Mouse (Mus musculus) frontal cortex, adult 2 months (tissue): ENCODE measurements around the gene Rps27l. TPM values are rescaled to one million over a fixed set of nuclear protein-coding genes. Genes with fewer than 3 reads are reported as not detected.
"Not testable (repeated sequence)": the region's sequence is repeated elsewhere in the genome, so short reads cannot be mapped to it uniquely, and the experiment has no call there.

Experiments
- DNase-seq, 2 experiments: peaks; one replicate each; pipeline ENCODE4 v3.0.0; 2022; ENCODE audit warnings: low spot score in 1 of 2; ENCODE audit errors: extremely low spot score in 1 of 2
- polyA plus RNA-seq: library from polyadenylated mRNA; depleted of rRNA; stranded (reverse); fragments of >200 nt; gene quantifications from 2 replicates; pipeline ENCODE4 v1.2.3, GENCODE M21; 2012; rRNA removed

Rps27l gene
- 54.6 and 58.6 TPM in 2 replicates for polyA plus RNA-seq

DNA sequence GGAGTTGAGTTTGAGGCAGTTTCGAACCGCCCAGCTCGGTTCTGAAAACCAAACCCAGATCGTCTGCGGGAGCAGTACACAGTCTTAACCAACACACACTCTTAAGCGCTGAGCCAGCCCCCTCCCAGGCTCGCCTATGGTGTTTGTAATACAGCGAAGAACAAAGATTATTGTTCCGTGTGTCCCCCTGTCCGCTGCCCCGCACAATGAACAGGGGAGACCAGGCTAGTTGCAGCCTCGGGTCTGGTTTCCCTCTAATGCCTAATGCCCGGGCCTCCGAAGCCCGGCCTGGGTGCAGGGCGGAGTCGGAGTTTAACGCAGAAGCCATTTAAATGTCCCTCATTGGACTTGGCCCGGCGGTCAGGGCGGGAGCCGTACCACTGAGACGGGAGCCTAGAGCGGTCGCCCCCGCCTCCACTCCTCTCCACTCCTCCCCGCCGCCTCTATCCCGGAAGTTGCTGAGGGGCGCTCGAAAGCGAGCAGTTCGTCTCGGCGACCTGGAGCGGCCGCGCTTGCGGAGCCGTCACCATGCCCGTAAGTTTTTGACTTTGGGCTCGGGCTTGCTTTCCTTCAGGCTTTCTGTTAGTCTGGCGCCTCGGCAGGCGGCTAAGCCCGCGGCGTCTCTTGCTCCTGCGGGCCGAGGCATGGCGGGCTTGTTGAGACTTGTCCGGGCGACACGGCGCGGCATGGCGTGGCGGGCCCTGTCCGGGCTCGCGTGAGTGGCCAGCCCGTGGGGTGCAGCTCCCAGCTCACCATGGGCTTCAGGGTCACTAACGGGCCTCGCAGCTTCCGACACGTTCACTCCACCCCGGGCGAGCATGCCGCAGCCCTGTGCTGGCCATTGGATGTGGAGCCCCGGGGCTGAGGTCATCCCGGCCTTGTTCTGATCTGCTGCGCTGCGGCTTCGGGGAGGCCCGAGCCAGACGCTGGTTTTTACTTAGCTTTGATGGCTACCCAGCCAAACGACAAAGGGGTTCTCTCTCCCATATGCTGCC lies at the start of gene Rps27l:
Rps27l (plus strand) TSS at position 440 of the 995 bp plus-strand sequence.
- DNase-seq, result peak; percentile 82 to 92

DNA sequence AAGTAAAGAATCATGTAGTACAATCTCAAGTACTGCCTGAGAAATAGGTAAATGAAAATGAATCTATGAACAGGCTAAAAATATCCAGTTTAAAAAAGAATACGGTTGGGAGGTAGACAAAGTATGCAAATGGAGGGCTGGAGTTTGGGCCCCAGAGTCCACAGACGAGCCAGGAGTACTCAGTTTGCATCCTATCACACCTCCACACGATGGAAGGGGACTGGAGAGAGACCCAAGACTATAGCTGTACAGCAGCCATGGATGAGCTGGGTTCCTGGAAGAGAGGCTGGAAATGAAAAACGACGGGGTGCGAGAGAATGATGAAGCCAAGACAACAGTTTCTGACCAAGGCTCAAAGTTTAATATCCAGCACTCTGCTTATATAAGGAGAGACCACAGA lies 48.9 kb upstream of the Rps27l start:
- no peak for DNase-seq

- DNase-seq, result no peak
These were observed 48.0 kb upstream of the Rps27l start for GRCm38 (mm10) chr9:66897851-66898250.

DNA sequence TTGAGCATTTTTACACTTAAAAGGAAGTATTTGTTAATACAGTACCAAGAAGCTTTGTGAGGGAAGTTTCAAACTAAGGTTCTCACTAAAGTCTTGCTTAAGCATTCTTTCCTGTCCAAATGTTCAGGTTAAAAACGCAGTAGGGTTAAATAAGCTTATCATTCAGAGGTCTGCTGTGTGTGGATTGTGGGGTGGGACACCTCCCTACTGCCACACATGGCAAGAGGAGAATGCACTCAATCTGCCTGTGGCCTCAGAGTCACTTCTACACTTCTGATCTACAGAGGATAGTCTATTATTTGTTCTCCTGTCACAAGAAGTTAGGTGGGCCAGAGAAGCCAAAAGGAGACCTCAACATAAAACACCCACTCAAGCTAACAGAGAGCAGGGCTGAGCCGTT lies 46.8 kb upstream of the Rps27l start:
- no peak for DNase-seq

- DNase-seq, result no peak
These were observed 46.4 kb upstream of the Rps27l start for GRCm38 (mm10) chr9:66899526-66899925.

GRCm38 (mm10) chr9:66905990-66906389 lies 39.9 kb upstream of the Rps27l start:
- DNase-seq, result no peak

DNA sequence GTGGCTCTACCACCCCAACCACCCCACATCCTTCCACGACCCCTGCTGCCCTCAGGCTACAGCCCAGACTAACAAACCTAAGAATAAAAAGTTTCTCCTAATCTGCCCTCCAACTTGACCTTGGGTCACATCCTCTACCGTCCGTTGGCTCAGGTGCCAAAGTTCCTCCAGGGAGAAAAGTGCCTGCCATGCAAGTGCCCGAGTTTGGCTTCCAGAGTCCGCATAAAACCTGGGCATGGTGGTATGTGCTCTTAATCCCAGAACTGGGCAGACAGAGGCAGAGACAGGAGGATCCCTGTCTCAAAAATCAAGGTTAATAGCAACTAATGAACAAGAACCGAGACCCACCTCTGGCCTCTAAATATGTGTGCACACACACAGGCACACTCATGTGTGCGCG lies 38.8 kb upstream of the Rps27l start:
- DNase-seq, result no peak

- no peak for DNase-seq
These were observed 38.0 kb upstream of the Rps27l start for GRCm38 (mm10) chr9:66907746-66908397.

GRCm38 (mm10) chr9:66909922-66910321 lies 36.0 kb upstream of the Rps27l start:
- DNase-seq, result no peak

DNA sequence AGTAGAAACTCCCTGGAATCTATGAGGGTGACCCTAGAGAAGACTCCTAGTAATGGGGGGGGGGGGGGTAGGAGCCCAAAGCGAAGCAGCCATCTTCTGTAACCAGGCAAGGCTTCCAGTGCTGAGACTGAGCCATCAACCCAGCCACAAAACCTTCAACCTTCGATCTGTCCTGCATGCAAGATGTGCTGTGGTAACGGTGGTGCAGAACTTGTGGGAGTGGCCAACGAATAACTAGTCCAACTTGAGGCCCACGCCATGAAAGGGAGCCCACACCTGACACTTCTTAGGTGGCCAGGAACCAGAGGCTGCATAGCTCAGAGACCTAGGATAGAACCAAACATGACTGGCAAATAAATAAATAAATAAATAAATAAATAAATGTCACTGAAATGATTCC lies 35.2 kb upstream of the Rps27l start:
- DNase-seq, result no peak

- no peak for DNase-seq
These were observed 33.6 kb upstream of the Rps27l start for GRCm38 (mm10) chr9:66912304-66912703.

GRCm38 (mm10) chr9:66913254-66913934 lies 32.5 kb upstream of the Rps27l start:
- not testable (repeated sequence) for DNase-seq

GRCm38 (mm10) chr9:66914540-66914939 lies 31.3 kb upstream of the Rps27l start:
- DNase-seq, result no peak

DNA sequence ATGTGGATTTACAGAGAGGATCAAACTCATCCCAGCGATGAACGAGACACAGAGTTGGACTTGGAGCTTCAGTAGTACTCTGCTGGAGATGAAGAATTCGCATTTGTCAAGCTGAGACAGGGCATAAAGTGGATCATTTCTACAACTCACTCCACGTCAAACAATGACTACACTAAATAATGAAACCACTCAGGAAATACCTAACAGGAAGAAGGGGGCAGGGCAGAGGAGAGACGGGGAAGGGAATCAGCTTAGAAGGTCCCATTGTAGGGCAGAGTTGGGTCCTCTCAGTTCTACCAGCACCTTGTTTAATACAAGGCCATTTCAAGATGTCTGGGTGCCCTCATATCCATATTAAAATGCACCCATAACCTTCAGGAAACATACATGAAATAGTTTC lies 30.5 kb upstream of the Rps27l start:
- no peak for DNase-seq

- DNase-seq, result no peak
These were observed 29.8 kb upstream of the Rps27l start for GRCm38 (mm10) chr9:66915869-66916785.

- DNase-seq, result no peak
These were observed 28.5 kb upstream of the Rps27l start for GRCm38 (mm10) chr9:66917216-66917891.

DNA sequence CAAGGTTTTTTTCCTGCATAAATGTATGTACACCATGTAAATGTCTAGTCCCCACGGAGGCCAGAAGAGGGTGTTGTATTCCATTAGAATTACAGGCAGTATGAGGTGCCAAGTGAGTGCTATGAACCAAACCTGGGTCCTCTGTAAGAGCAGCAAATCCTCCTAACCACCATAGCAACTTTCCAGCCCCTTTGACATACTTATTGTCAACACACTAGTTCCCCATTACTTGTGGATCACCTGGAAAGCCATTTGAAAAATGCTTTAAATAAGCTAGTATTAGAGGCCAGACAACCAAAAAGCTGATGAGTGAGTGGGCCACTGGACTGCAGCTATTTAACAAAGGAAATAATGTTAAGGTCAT lies 28.0 kb upstream of the Rps27l start:
- DNase-seq, result no peak

GRCm38 (mm10) chr9:66918672-66919330 lies 27.1 kb upstream of the Rps27l start:
- DNase-seq, result no peak

- DNase-seq, result peak; percentile 91 to 97
These were observed 26.4 kb upstream of the Rps27l start, which contains the start of gene Rab8b for GRCm38 (mm10) chr9:66919382-66919971. Gene Rab8b (minus strand): TSS chr9:66919687.
